In genomic region chr14:61863475-61863874, GRCm38 (mm10) we compare ENCODE assay signal across 16 mouse cellular contexts.
DNase-seq lines count a peak whose midpoint lies in the region; ATAC-seq lines count a peak whose summit lies in the region.
"Had no signal": no experiment of that assay in that cellular context is flagged by ENCODE, and none has a peak within 500 bp of the region (broad histone marks: within the 10 kb centered on the region; RNA-seq: fewer than 3 reads in every experiment).

No protein-coding gene starts in this region.

- no peaks in the 10 kb centered on the region for H3K4me1 ChIP-seq in neural tube, embryonic 15.5 days
- H3K4me1 ChIP-seq: forebrain, embryonic 10.5 days; midbrain, embryonic 12.5 days had no signal

- DNase-seq in adrenal gland, postnatal 14 days = peak; percentile 21
- DNase-seq in adrenal gland, postnatal 36 days = no peak
- peak; percentile 15 for DNase-seq in kidney, postnatal 14 days
- DNase-seq in kidney, postnatal 25 days = no peak
- DNase-seq in 3T3-L1 (ENCODE audit: low read depth, low spot score) = peak; percentile 63
- peak; percentile 45 for DNase-seq in adipocyte (ENCODE audit: low spot score)
- DNase-seq in frontal cortex, postnatal 25 days (ENCODE audit: low spot score in 2 of 2) = no peak
- DNase-seq: cerebellum, postnatal 14 days; layer of hippocampus, adult 9-11 months; liver; thymus, postnatal 4 days had no signal

- WGBS in neural tube, embryonic 15.5 days = 56% methylated on average over 2 of the region's 2 CpGs

- H3K27ac ChIP-seq in neural tube, embryonic 15.5 days (replicated peaks) = no peak overlapping the region
- H3K27ac ChIP-seq: forebrain, embryonic 10.5 days; hindbrain, postnatal 0 days; lung, embryonic 15.5 days; midbrain, embryonic 12.5 days had no signal

- H3K27me3 ChIP-seq in neural tube, embryonic 15.5 days (replicated peaks) = no peaks in the 10 kb centered on the region
- H3K27me3 ChIP-seq: lung, embryonic 15.5 days; midbrain, embryonic 12.5 days had no signal

- no peak overlapping the region for H3K9ac ChIP-seq in neural tube, embryonic 15.5 days (replicated peaks)
- H3K9ac ChIP-seq: lung, embryonic 15.5 days; midbrain, embryonic 12.5 days had no signal

- H3K36me3 ChIP-seq in neural tube, embryonic 15.5 days = no peaks in the 10 kb centered on the region
- H3K36me3 ChIP-seq: forebrain, embryonic 10.5 days; lung, embryonic 15.5 days; midbrain, embryonic 12.5 days had no signal

- no peak for ATAC-seq in neural tube, embryonic 15.5 days (ENCODE audit: low FRiP score)
- ATAC-seq: hindbrain, postnatal 0 days had no signal

- H3K9me3 ChIP-seq in neural tube, embryonic 15.5 days (replicated peaks) = no peaks in the 10 kb centered on the region
- H3K9me3 ChIP-seq: forebrain, embryonic 10.5 days; lung, embryonic 15.5 days; midbrain, embryonic 12.5 days had no signal

- no peak overlapping the region for H3K4me3 ChIP-seq in neural tube, embryonic 15.5 days (replicated peaks)
- H3K4me3 ChIP-seq: forebrain, embryonic 10.5 days; lung, embryonic 15.5 days; midbrain, embryonic 12.5 days had no signal

- H3K4me2 ChIP-seq in neural tube, embryonic 15.5 days = no peak overlapping the region
- H3K4me2 ChIP-seq: lung, embryonic 15.5 days; midbrain, embryonic 12.5 days had no signal

Comparison
In these comparisons a context has a peak if more than half of its experiments do, and no peak if none do; other contexts are left out.
1. DNase-seq: peak in adrenal gland, postnatal 14 days (single experiment), kidney, postnatal 14 days (single experiment), 3T3-L1 (single experiment) and adipocyte (single experiment); none in adrenal gland, postnatal 36 days (0 of 2), kidney, postnatal 25 days (0 of 2) and frontal cortex, postnatal 25 days (0 of 2).